Mouse (Mus musculus) heart, postnatal 36 days (tissue): Measurements from ENCODE around the gene Dsn1. TPM values are rescaled to one million over a fixed set of nuclear protein-coding genes. Genes with fewer than 3 reads are reported as not detected.

Experiments used
- DNase-seq, 2 experiments: peaks; one replicate each; pipeline ENCODE4 v3.0.0; 2021 to 2022
- intact Hi-C: fragments of 180-260 bp; cut with DNase I; formaldehyde crosslinking; loops from one replicate; pipeline ENCODE4 v1.15.1; 2025
- total RNA-seq, 2 experiments: library from RNA; stranded (reverse); gene quantifications; 2 replicates each; pipeline ENCODE4 v1.2.3; 2021

The Dsn1 gene
- total RNA-seq, 2 experiments from 2014 or later: 1.6 to 2.2 TPM

GRCm38 (mm10) chr2:156973316-156974100 lies 33.4 kb downstream of the Dsn1 start:
- intact Hi-C loops: no loop called here
- no peak for DNase-seq

DNA sequence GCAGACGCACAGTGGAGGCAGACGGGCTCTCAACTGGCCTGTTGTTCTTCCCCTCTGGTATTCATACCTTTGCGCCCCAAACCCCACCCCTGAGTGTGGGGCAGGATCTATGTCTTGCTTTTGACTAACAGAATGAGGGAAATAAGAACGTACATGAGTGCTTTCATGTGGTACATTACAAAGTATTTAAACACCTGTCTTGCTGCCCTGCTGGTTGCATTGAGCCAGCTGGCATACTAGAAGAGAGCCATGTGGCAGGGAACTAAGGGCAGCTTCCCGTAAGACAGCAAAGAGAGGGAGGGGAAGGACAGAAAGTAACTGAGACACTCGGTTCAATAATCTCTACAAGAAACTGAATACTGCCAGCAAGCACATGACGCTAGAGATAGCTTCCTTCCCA lies 36.7 kb downstream of the Dsn1 start:
- no peak for DNase-seq
- intact Hi-C loops: no loop called here

DNA sequence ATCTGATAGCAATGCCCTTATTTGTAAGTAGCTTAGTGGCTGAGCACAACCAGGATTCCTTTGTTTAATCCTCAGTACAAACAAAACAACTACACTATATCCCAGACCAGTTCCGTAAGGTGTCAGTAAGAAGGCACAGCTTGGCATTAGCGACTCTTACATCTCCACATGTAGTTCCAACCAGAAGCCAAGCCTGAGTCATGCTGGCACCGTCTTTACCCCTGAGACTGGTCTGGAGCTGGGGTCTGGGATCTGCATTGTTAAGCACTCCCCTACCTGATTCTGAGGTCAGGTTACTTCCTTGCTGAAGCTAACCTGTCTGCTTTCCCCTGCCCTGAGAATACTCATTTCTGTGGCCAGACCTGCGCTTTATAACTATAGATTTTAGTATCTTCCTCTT lies 38.5 kb downstream of the Dsn1 start:
- intact Hi-C loops: no loop called here
- no peak for DNase-seq

- DNase-seq: no peak
- intact Hi-C loops: no loop called here
Measured at GRCm38 (mm10) chr2:156967388-156967787, 39.6 kb downstream of the Dsn1 start.

DNA sequence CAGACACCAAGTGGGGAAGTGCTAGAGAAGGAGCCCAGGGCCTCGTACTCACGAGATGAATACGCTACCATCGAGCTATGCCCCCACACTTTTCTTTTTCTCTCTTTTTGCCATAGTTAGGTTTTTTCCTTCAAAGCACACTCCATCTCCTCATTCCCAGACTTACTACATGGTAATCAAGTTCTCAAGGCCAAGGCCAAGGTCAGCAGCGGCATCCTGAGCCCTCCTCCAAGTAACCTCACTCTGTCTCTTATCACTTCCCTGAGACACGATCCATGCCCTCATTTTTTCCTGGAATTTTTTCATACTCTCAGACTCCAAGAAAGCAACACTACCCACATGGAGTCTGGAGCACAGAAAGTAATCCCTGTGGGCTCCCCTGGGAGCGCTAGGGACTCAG lies 43.1 kb downstream of the Dsn1 start:
- no peak for DNase-seq
- intact Hi-C loops: no loop called here

DNA sequence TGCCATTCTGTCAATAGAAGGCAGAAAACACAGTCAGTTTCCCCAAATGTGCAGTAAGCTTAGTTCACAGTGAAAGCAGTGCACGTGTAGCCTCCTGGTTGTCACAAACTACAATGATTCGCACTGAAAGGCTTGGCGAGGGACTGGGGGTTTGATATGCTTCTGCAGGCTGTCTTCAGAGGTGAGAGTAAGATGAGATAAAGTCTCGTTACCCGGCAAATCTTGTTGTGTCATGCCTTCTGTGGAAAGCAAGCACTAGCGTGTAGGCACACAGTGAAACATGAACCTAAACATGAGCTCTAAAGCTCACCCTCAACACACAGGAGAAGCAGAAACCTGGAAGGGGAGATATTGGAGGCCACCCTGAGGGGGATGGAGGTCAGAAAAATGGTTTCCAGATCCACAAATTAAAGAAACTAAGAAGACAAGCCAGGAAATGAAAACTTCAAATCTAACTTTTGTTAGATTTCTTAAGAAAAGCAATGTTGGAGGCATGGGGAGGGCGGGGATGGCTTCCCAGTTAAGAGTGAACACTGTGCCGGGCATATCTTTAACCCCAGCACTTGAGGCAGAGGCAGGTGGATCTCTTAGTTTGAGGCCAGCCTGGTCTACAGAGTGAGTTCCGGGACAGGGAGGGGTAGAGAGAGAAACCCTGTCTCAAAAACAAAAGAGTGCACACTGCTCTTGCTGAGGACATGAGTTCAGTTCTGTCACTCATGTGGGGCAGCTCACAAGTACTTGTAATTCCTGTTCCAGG lies 48.3 kb downstream of the Dsn1 start:
- no peak for DNase-seq
- intact Hi-C loops: no loop called here

GRCm38 (mm10) chr2:156957035-156957434 lies 49.9 kb downstream of the Dsn1 start:
- intact Hi-C loops: no loop called here
- no peak for DNase-seq

DNA sequence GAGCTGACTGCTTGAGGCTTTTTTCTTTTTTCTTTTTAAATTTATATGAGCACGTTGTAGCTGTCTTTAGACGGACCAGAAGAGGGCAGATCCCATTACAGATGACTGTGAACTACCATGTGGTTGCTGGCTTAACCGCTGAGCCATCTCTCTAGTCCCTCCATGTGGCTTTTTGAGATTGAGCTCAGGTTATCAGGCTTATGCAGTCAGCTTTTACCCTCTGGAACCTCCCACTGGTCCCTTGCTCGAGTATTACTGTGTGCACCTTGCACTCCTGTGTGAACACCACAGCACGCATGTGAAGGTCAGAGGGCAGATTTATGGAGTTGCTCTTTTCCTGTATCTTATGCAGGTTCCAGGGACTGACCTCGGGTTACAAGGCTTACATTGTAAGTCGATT lies 50.6 kb downstream of the Dsn1 start:
- intact Hi-C loops: no loop called here
- no peak for DNase-seq

DNA sequence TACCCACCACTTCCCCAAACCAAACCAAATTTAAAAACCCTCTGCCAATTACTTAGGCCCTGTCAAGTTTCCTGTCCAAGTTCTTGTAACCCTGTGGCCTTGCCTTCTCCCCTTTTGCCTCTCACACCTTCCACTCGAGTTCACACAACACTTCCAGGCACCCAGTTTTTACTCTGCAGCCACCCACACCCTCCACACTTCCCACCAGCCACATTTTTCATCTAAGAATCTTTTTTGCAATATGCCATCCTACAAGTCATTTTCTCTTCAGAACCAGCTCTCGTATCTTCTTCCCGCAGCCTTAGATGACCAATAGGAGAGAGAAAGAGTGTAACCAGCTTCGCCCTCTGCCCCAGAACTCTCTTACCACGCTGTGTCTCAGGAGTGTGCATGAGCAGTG lies 52.5 kb downstream of the Dsn1 start:
- intact Hi-C loops: no loop called here
- DNase-seq: no peak

- intact Hi-C loops: no loop called here
- DNase-seq: no peak
Measured at GRCm38 (mm10) chr2:156951301-156952094, 55.5 kb downstream of the Dsn1 start.

DNA sequence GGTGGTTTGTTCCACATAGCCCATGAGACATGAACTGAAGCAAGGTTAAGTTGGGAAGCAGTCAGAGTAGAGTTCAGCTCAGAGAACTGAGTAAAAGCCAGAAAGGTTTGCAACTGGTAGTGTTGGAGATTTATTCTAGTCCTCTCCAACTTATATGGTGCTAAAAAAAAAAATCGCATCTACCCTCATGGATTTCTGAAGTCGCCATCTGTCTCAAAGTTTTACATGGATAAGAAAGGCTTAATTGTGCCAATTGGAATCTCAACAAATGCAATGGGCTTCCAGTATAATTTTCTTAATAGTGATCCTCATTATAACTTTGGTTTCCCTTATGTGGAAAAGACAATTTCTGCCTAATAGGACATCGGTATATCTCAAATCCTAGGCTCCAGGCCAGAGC lies 56.1 kb downstream of the Dsn1 start:
- intact Hi-C loops: no loop called here
- no peak for DNase-seq

Other genes with a start within 250 kb of the Dsn1 start
- 100 to 1,000 TPM in 1 of 2 experiments, 10 to 100 TPM in 1; 97.9 to 115 TPM for gene Myl9, start 231.7 kb downstream of the Dsn1 start, total RNA-seq
- gene Tgif2, start 167.1 kb downstream of the Dsn1 start, total RNA-seq: under 1 TPM; 0.51 to 0.72 TPM
- gene 4930518I15Rik, start 149.2 kb downstream of the Dsn1 start, total RNA-seq: 1 to 10 TPM in 1 of 2 experiments, under 1 TPM in 1; 0.65 to 1.1 TPM
- gene Rab5if, start 144.0 kb downstream of the Dsn1 start, total RNA-seq: 100 to 1,000 TPM; 114 to 123 TPM
- not detected for gene Sla2, start 120.0 kb downstream of the Dsn1 start, total RNA-seq
- 10 to 100 TPM; 20.0 to 24.9 TPM for gene Ndrg3, start 15.1 kb downstream of the Dsn1 start, total RNA-seq
- gene Soga1, start 72.1 kb upstream of the Dsn1 start, total RNA-seq: 10 to 100 TPM; 11.5 to 13.4 TPM
- not detected for gene Tldc2, start 79.9 kb upstream of the Dsn1 start, total RNA-seq
- gene Samhd1, start 128.1 kb upstream of the Dsn1 start, total RNA-seq: 10 to 100 TPM; 21.9 to 29.5 TPM
- gene Rbl1, start 197.4 kb upstream of the Dsn1 start, total RNA-seq: 1 to 10 TPM; 1.4 to 2.6 TPM